Mouse (Mus musculus): ENCODE results near the gene Tmem126a. TPM values are rescaled to one million over a fixed set of nuclear protein-coding genes. Genes with fewer than 3 reads are reported as not detected.

The Tmem126a gene
- 10 to 100 TPM; 25.6 to 40.3 TPM for polyA plus RNA-seq (2012; fragmentation: generic; extraction: Trizol)

DNA sequence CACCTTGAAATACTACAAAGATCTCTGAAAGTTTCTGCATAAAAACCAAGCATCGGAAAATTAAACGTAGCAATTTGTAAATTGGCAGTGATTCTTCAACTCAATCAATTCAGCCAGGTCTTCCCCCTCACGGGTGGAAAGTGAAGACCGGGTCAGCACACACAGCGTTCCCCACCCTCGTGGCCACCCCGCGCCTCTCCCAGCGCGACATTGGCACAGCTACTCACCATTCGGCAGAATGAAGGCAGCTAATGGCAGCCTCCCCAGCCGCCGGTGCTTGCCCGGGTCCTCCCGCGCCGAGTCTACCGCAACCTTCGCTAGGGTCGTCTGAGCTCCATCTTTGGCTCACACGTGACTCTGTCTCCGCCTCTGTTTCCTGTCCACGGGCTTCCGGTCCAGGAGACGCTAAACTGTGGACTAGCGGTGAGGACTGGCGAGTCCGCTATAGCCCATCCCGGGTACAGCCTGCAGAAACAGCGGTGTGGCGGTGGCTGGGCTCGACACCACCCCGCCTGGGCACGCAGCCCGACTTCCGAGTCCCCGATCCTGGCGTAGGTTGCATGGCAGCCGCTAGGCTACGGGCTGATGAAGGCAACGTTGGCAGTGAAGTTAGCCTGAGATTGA is at the start of gene Tmem126a:
Tmem126a (minus strand) TSS at position 385 of the 624 bp plus-strand sequence.

DNA sequence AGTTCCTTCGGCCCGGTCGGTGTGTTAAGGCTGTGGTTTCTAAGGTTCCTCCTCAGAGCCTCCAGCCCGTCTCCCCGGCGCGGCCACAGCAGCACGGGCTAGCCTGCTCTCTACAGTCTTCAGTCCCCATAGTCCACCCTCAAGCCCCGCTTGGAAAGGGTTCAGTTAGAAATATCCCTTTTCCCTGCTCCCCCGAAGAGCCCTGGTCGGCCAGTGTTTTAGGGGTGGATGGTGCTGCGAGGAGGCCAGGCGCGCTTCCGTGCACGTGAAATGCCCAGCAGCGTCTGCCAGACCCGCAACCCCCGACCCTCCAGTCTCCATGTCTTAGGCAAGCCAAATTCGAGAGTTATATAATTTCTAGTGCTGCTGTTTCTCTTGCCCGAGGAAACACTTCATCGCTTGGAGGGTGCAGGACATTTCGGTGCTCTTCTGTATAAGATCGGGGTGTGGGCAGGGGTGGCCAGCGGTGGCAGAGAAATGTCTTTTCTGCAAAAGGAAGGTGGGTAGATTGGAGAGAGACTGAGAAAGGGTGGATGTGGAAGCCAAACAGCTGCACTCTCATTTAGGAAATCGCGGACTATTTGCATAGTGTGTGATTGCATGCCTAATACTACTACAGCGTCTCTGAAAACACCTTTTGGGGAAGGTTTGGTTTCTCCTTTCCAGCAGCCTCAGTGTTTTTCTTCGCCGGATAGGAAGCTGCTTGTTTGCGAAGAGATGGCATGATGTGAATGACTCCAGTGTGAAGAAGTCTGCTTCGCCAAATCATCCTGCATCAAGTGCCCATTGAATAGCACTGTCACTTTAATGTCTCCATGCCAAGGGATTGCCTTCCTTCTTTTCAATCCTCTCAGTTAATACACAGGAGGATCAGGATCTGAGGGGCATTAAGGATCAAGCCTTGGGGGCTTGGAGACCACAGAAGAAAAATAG is 19.6 kb upstream of the Tmem126a start, which contains the start of gene Dlg2:
Dlg2 (plus strand) TSS at position 360 of the 933 bp plus-strand sequence.

GRCm38 (mm10) chr7:90475793-90476312 is 18.8 kb upstream of the Tmem126a start, which contains the start of gene Tmem126b:
Gene Tmem126b, minus strand, starts transcription at chr7:90476001.

DNA sequence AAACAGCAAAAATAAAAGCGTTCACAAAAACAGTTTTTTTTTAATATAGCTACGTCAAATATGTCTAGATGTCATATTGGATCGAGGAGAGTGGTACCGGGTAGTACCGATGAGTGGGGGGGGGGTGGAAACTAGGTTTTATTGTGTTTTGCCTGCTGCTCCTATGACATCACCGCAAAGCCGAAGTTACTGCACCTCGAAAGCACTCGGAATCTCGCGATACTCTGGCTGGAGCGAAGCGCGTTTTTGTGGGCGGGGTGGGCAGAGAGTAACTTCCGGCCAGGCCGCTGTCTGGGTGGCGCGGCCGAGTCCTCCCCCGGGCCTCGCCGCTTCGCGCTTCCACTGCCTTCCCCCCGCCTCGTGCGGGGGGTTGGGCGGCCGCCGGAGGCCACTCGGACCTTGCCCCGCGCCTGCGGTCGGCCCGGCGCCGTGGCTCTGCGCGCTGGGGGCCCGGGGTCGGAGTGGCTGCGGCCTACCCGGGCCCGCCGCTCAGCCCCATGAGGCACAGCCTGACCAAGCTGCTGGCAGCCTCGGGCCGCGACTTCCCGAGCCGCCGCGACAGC is 14.4 kb downstream of the Tmem126a start, which contains the start of gene Crebzf:
Crebzf (plus strand) TSS at position 212 of the 563 bp plus-strand sequence.

DNA sequence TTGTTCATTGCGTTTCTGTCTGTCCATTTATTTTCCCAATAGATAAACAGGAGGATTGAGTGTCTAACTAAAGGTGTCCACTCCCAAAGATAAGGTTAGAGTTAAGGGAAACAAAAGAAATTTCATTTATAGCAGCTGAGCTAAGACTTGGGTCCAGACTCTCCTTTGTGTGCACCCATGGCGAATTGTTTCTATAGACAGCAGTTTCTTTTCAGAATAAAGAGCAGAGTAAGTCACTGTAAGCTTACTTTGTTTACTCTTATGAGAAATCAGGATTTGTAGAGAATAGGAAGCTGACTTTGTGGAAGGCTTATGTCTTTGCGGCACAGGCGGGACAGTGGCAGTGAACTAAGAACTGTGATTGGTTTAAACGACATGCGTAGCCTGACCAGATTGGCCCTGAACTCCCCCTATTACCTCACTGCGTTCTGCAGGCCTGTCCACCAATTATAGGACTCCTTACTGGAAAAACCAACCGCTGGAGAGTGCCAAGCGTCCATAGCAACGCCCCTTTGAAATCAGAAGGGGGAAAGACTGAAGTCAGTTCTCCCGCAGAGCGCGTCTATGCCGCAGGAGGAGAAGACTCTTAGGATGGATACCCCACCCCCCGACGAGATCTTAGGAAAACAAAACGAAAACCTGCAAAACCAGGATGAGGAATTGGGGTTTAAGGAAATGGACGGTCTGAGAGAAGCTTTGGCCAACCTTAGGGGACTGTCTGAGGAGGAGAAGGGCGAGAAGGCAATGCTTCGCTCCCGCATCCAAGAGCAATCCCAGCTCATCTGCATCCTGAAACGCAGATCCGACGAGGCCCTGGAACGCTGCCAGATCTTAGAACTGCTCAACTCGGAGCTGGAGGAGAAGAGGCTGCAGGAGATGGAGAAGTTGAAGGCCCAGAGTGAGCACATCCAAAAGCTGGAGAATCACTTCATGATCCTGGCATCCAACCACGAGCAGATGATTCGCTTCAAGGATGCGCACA is 30.7 kb downstream of the Tmem126a start, which contains the start of gene Ccdc89:
Ccdc89 (plus strand) TSS at position 558 of the 982 bp plus-strand sequence.

Other genes starting within 250 kb of the Tmem126a start
- gene Ccdc83, start 191.5 kb downstream of the Tmem126a start, polyA plus RNA-seq (2012; fragmentation: generic; extraction: Trizol), result not detected
- under 1 TPM; 0.02 to 0.66 TPM for gene Sytl2, start 155.0 kb downstream of the Tmem126a start, polyA plus RNA-seq (2012; fragmentation: generic; extraction: Trizol)
- gene Ccdc89, start 30.7 kb downstream of the Tmem126a start, polyA plus RNA-seq (2012; fragmentation: generic; extraction: Trizol), result under 1 TPM; 0.07 to 0.18 TPM
- gene Crebzf, start 14.5 kb downstream of the Tmem126a start, polyA plus RNA-seq (2012; fragmentation: generic; extraction: Trizol), result 10 to 100 TPM in 1 of 2 experiments, 1 to 10 TPM in 1; 2.3 to 15.6 TPM
- 10 to 100 TPM in 1 of 2 experiments, under 1 TPM in 1; 0.59 to 15.5 TPM for gene Tmem126b, start 18.8 kb upstream of the Tmem126a start, polyA plus RNA-seq (2012; fragmentation: generic; extraction: Trizol)
- under 1 TPM in 1 of 2 experiments, not detected in 1; 0.18 TPM for gene Dlg2, start 19.4 kb upstream of the Tmem126a start, polyA plus RNA-seq (2012; fragmentation: generic; extraction: Trizol)